Mouse (Mus musculus): ENCODE results near the gene Lrfn2.

DNA sequence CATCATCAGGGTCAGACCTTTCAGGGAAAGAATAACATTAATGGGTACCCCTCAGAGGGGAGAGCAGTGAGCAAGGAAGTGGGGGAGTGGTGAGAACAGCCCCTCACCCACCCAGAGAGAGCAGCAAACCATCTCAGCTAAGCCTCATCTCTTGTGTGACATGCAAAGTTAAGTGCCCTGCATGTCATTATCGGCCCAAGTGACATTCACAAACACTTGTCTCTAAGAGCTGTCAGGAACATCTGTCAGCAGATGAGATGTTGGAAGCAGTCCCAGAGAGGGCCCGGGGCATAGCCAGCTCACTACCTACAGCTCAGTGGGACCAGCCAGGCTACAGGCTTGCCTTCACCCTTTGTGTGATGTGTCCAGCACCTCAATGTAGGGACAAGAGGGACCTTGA is 146.0 kb downstream of the Lrfn2 start:
- TF ChIP-seq GATA1 (IDR thresholded peaks at IDR 0.05; ENCODE audit: low read length), result no peak
- TF ChIP-seq TAL1 (IDR thresholded peaks at IDR 0.05; ENCODE audit: low read length), result no peak
